Mouse (Mus musculus) 416B (cell line): ENCODE results near the gene Asb1.

Source experiments
- DNase-seq: peaks from one replicate; pipeline ENCODE4 v3.0.0; 2011; ENCODE audit warnings: low read depth

Gene Asb1

DNA sequence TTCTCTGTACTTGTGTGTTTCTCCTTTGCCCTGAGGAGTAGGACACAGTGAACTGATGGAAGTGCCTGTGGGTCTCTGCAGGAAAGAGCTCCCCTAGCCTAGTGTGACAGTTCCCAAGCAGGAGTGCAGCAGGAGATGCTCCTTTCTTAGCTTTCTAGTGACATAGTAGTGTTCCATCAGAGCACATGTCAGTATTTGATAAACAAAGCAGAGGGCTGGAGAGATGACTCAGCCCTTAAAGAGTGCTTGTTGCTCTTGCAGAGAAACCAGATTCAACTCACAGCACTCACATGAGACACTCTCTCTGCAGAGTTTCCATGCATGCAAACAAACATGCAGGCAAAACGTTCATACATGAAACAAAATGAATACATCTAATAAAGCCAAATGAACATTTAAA, 4.9 kb downstream of the Asb1 start:
- no peak for DNase-seq

GRCm38 (mm10) chr1:91547567-91547966, 7.2 kb downstream of the Asb1 start:
- no peak for DNase-seq

GRCm38 (mm10) chr1:91549073-91549472, 8.7 kb downstream of the Asb1 start:
- DNase-seq = no peak

DNA sequence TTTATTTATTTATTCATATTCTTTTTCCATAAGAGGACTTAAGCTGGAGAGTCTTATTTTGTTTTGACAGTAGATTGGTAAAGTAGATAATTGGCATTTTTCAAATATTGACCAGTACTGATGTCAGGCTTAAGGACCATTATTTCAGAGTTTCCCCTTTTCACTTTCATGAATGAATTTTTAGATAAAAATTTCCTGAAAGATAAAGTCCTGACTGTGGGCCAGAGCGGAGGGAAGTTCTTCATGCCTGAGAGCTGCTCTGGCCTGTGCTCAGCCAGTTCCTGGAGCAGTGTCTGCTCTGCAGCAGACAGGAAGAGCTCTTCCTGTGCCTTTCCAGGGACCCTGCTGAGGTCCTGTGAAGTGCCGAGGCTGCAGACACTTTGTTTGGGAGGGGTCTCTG, 16.8 kb downstream of the Asb1 start:
- DNase-seq = no peak

- no peak for DNase-seq
Observed at GRCm38 (mm10) chr1:91561226-91561625, 20.9 kb downstream of the Asb1 start.

DNA sequence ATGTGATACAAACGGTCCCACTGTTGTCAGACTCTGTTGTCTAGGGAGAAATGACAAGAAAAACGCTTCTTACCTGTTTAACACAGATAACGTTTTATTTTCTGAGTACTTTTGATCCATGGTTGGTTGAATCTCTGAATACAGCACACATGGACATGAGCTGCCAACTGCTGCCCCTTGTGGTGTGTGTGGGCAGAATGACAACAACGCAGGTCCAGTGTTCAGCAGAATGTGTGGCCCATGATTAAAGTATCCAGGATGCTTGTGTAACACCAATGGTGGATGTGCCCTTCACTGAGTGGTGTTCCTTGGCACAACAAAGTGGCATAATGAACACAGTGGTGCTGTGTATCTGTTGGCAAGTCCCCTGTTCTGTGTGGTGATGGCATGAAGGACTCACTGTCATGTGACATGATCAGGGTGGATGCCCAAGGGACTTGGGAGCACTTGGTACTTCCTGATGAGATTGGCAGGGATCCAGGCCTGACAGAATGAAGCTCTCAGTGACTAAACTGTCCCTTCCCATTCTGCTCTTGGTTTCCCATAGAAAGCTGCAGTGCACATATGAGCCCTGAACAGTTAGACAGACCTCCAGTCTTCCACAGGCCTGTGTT, 22.7 kb downstream of the Asb1 start:
- DNase-seq = peak; percentile 61

GRCm38 (mm10) chr1:91564004-91564403, 23.7 kb downstream of the Asb1 start:
- peak; percentile 71 for DNase-seq

DNA sequence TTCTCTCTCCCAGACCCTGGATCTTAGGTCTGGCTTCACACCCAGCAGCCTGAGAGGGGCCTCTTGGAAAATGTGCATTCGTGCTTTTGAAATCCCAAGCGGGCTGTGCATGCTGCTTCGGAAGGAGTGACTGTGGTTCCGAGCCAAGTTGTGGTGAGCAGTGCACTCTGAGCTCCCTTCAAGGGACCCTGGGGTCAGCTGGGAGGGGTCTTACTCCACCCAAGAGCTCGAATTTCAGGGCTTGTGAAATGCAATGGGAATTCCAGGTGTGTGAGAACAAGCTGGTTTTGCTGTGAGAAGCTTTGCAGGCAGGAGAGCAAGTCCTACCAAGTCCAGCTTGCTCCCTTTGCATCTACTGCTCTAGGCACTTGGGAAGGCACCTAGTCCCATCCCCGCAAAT, 24.3 kb downstream of the Asb1 start:
- DNase-seq = no peak

- peak; percentile 80 for DNase-seq
Observed at GRCm38 (mm10) chr1:91567269-91567668, 26.9 kb downstream of the Asb1 start.

DNA sequence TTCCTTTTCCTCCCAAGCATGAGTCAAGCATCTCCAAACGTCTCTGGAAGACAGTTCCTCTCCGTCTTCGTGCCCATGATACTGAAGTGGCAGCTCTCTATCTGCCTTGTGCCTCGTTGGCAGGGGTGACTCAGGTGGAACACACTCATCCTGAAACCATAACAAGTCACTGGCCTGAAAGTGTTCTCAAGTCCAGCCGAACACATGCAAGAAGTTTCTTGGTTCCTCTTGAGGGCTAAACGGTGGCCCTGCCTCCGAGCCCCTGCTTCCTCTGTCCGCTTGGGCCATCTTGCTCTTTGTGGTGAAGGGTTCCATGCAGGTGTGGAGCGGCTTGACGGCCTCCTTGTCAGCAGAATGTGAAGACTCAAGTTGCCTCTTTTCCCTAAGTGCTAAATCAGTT, 32.1 kb downstream of the Asb1 start:
- no peak for DNase-seq

GRCm38 (mm10) chr1:91574208-91574607, 33.9 kb downstream of the Asb1 start:
- peak; percentile 54 for DNase-seq

DNA sequence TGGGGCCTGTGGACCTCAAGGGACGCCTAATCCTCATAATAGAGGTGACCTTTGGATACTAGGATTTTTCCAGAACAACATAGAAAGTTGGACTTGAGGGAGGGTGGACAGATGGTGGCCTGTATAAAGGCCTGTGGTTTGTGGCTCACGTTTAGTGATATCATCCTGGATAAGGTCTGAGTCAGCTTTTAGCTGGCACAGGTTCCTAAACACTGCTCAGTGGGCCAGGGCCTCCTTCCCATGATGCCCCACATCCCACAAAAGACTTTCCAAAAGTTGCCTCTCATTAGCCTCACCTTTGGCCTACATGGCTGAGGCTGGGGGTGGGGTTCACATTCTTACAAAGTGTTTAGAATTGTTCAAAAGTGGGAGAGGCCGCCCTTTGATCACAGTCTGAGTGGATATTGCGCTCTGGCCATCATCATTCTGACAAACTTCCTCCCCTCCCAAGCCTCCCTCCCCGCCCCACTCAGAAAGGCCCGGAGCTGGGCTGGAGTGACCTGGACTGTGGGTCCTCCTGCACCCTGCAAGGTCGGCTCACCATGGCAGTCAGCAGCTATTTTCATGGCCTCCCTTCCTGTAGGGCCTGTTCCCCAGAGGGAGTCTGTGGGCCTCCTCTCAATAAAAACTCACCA, 37.7 kb downstream of the Asb1 start:
- DNase-seq = no peak

- no peak for DNase-seq
Observed at GRCm38 (mm10) chr1:91580503-91580902, 40.2 kb downstream of the Asb1 start.

- no peak for DNase-seq
Observed at GRCm38 (mm10) chr1:91581206-91581605, 40.9 kb downstream of the Asb1 start.

DNA sequence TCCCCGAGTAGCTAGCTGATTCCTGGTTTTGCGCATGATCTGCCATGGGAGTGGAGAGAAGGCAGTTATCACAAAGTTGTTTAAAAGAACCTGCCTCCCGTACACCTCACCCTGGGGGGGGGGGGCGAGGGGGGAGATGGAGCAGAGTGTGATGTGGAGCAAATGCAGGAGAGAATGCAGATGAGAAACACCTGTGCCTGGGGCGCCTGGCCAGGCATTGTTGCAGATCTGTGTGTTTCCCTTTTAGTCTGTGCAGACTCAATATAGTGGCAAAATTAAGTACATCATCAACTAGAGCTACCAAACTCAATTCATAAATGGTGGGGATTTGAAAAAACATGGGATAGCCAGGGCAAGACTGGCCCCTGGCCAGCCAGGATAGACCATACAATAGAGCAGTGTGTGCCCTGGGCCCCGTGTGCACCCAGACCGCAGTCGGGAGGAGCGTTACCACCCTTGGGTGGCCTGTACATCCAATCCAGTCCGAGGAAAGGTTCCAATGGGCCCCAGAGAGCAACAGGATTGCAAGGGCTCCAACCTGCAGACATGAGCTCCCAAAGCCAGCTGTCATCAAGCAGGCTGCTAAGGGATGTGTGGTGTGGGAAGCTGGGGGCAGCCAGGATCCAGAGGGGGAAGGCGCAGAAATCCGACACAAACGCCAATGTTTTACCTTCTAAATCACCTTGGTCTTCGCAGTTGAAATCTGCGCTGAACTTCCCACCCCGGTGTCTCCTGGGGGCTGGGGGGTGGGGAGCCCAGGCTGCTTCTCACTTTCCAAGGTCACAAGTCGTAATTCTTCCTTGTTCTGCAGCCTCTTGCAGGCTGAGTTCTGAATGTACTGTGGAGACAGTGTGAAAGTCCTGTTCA, 44.9 kb downstream of the Asb1 start:
- DNase-seq = no peak

- no peak for DNase-seq
Observed at GRCm38 (mm10) chr1:91589738-91590137, 49.4 kb downstream of the Asb1 start.

DNA sequence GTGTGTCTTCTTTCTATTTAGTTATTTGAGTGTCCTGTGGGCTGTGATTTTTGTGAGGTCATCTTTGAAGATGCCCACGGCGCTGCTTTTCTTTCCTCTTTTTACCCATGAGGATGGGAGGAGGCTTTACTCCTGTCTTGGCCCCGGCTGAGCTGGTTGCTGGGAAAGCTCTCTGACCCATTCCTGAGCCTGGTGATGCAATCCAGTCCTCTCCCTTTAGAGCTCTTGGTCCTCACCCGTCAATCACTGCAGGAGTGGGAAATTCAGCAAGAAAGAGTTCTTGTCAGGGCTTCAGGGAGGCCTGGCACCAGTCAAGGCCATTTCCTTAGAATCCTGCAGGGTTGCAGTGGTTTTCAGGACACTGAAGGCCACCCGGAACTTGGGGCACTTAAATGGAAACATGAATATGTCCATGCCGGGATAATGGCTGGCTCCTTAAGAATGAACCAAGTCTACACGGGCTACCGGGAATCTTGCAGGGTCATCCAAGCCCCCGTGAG, 55.2 kb downstream of the Asb1 start:
- no peak for DNase-seq

GRCm38 (mm10) chr1:91597611-91598010, 57.3 kb downstream of the Asb1 start:
- DNase-seq = no peak

- DNase-seq = peak; percentile 8
Observed at GRCm38 (mm10) chr1:91600671-91601361, 60.5 kb downstream of the Asb1 start.

DNA sequence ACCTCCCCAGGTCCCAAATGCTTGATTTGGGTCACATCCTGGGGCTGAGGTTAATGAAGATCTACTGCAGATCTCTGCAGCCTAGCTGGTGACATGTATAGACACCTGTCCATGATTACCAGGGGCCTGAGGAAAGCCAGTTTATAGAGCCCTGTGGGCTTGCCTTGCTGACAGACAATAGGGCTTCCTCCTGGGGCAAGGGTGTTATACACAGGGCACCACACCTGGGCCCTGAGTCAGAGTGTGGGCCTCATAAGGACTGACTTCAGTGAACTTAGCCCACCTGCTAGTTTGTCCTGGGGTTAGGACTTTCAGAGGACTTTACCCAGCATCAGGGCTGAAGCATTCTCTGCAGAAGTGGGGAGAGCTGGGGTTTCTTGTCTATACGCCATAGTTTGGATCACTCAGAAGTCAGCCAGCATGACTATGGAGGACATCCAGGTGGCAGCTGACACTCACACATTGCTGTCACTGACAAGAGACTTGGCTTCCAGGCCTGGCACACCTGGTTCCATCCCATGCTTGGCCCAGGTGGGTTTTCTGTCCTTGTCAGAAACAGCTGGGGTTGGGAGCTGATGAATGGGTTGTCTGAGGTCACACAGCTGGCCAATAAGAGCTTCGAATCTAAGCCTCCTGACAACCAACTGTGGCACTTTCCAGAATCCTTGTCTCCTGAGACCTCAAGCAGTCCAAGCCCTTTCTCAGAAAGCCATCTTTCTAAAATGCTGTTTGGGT, 61.2 kb downstream of the Asb1 start:
- no peak for DNase-seq

DNA sequence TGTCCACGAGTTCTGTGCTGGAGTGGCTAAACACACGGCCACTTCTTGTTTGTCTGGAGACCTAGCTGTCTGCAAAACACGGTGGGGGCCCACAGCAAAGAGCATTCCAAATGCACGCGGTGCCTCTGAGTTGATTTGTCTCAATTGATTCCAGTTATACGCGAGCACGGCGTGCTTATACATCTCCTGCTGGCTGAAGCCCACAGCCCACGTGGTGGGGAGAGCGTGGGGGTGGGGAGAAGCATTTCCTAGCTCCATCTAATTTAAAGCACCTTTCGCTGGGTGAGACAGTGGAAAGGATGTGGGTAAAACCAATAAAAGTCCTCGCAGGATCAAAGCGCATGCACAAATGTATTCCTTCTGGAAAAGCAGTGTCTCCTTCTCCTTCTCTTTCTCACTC, 65.3 kb downstream of the Asb1 start:
- DNase-seq = no peak

DNA sequence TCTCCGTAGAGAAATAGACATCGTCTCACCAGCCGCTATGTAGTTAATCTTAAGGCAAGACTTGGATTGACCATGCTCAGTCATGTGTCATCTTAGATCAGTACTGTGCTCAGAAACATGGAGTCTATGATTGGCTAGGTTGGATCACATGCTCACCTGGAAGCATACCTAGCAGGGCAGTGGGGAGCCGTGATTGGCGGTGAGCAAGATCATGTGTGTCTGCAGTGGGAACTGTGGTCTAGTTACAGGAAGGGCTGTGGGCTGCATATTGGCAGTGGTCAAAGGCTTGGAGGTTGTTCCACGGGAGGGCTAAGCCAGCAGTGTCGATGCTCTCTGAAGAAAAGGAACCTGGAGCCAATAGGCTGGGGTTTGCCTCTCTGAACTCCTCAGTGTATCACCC, 66.4 kb downstream of the Asb1 start:
- DNase-seq = peak; percentile 6
